Mouse (Mus musculus) testis, postnatal 10 days (tissue): ENCODE measurements at regions not wholly inside any gene's neighbourhood (a gene's known extent, or its start where the extent isn't known, plus 50 kb on each side); places are given as distances from the start of the nearest gene placed in this dataset.
A peak's percentile ranks its signal among the peaks of the same experiment; 100 is the strongest.

Experiments
- DNase-seq: peaks from one replicate; pipeline ENCODE4 v3.0.0; 2021; ENCODE audit warnings: low spot score

GRCm38 (mm10) chr15:62994691-62995090 is 850.3 kb downstream of the Gsdmc2 start:
- DNase-seq, result no peak

GRCm38 (mm10) chr15:62986871-62987270 is 858.1 kb downstream of the Gsdmc2 start:
- DNase-seq, result no peak

GRCm38 (mm10) chr15:62986147-62986546 is 858.8 kb downstream of the Gsdmc2 start:
- no peak for DNase-seq

GRCm38 (mm10) chr15:62970566-62970965 is 874.4 kb downstream of the Gsdmc2 start:
- DNase-seq, result no peak

GRCm38 (mm10) chr15:62962681-62963080 is 882.3 kb downstream of the Gsdmc2 start:
- DNase-seq, result no peak

GRCm38 (mm10) chr15:62960623-62961022 is 884.4 kb downstream of the Gsdmc2 start:
- DNase-seq, result no peak

GRCm38 (mm10) chr15:62958506-62959330 is 886.3 kb downstream of the Gsdmc2 start:
- no peak for DNase-seq

GRCm38 (mm10) chr15:62954889-62955288 is 890.1 kb downstream of the Gsdmc2 start:
- DNase-seq, result no peak

GRCm38 (mm10) chr15:62954322-62954820 is 890.6 kb downstream of the Gsdmc2 start:
- no peak for DNase-seq

GRCm38 (mm10) chr15:62953215-62953941 is 891.6 kb downstream of the Gsdmc2 start:
- no peak for DNase-seq

GRCm38 (mm10) chr15:62952487-62953214 is 892.3 kb downstream of the Gsdmc2 start:
- DNase-seq, result no peak

GRCm38 (mm10) chr15:62939416-62939815 is 905.6 kb downstream of the Gsdmc2 start:
- no peak for DNase-seq

- no peak for DNase-seq
Observed at GRCm38 (mm10) chr15:62937756-62938155, 907.2 kb downstream of the Gsdmc2 start.

- no peak for DNase-seq
Observed at GRCm38 (mm10) chr15:62934522-62935189, 910.3 kb downstream of the Gsdmc2 start.

- no peak for DNase-seq
Observed at GRCm38 (mm10) chr15:62920520-62920919, 924.5 kb downstream of the Gsdmc2 start.

- DNase-seq, result no peak
Observed at GRCm38 (mm10) chr15:62919264-62919663, 925.7 kb downstream of the Gsdmc2 start.

- no peak for DNase-seq
Observed at GRCm38 (mm10) chr15:62908379-62908778, 936.6 kb downstream of the Gsdmc2 start.

- no peak for DNase-seq
Observed at GRCm38 (mm10) chr15:62907181-62907580, 937.8 kb downstream of the Gsdmc2 start.

- peak; percentile 64 for DNase-seq
Observed at GRCm38 (mm10) chr15:62903047-62903822, 941.7 kb downstream of the Gsdmc2 start.

GRCm38 (mm10) chr15:62901955-62902354 is 943.0 kb downstream of the Gsdmc2 start:
- DNase-seq, result no peak

GRCm38 (mm10) chr15:62889798-62890197 is 955.2 kb downstream of the Gsdmc2 start:
- no peak for DNase-seq
